Mouse (Mus musculus) intestine, embryonic 15.5 days (tissue): ENCODE measurements at regions not wholly inside any gene's neighbourhood (a gene's known extent, or its start where the extent isn't known, plus 50 kb on each side); places are given as distances from the start of the nearest gene placed in this dataset.

ENCODE experiments used
- ATAC-seq: fragments of 200-750 bp; cut with Nextera tagmentation; 2 replicates; pipeline ENCODE4 v1.8.0; 2017; ENCODE audit warnings: moderate TSS enrichment, moderate library complexity
- H3K27ac ChIP-seq: fragments of 300-500 bp; sonication (generic); 2 replicates; pipeline ENCODE4 v1.5.1; 2015; ENCODE audit warnings: mild to moderate bottlenecking, inconsistent platforms
- H3K27me3 ChIP-seq: fragments of 300-500 bp; sonication (generic); replicated peaks from 2 replicates; pipeline ENCODE4 v1.6.1; 2015; ENCODE audit warnings: inconsistent platforms
- H3K36me3 ChIP-seq: fragments of 300-500 bp; sonication (generic); 2 replicates; pipeline ENCODE4 v1.6.1; 2015; ENCODE audit warnings: inconsistent platforms
- H3K4me1 ChIP-seq: fragments of 300-500 bp; sonication (generic); replicated peaks from 2 replicates; pipeline ENCODE4 v1.6.1; 2015; ENCODE audit warnings: inconsistent platforms
- H3K4me2 ChIP-seq: fragments of 300-500 bp; sonication (generic); replicated peaks from 2 replicates; pipeline ENCODE4 v1.6.1; 2015; ENCODE audit warnings: mild to moderate bottlenecking, inconsistent platforms
- H3K4me3 ChIP-seq: fragments of 300-500 bp; sonication (generic); replicated peaks from 2 replicates; pipeline ENCODE4 v1.5.1; 2015; ENCODE audit warnings: inconsistent platforms
- H3K9ac ChIP-seq: fragments of 300-500 bp; sonication (generic); 2 replicates; pipeline ENCODE4 v1.6.1; 2015; ENCODE audit warnings: inconsistent platforms
- H3K9me3 ChIP-seq: fragments of 300-500 bp; sonication (generic); 2 replicates; pipeline ENCODE4 v1.6.1; 2016; ENCODE audit warnings: inconsistent platforms
- WGBS: fragments of 180-500 bp; shearing (Covaris S2); methylation state at CpG from one replicate; pipeline ENCODE4 v1.1.7; 2015; 5-methylcytosine and 5-hydroxymethylcytosine counted together

DNA sequence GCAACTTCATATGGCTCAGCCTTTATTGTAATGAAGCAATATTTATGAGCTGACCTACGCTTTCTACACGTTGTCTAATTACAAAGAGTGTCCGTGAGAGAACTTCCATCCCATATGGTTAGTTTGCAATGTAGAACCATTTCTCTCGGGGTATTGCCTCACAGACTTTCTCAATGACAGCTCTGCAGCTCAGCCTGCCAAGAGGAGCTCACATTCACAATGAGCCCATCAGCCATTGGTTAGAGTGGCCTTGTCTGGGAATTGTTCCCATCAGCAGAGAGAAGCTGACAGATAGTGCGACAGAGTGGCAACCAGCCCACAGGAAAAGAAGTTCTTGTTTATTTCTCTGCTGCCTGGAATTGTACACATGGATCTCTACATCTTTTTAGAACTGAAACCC, 409.7 kb downstream of the Zfp704 start:
- Histone ChIP-seq H3K36me3 (no peaks in the 10 kb centered on the region), H3K27ac (no peak overlapping the region), H3K27me3 (0 out of 2 replicates have a peak, but pooled peaks cover 3% of the 10 kb centered on the region), H3K4me2 (no peak overlapping the region), H3K9ac (no peak overlapping the region), H3K4me1 (no peaks in the 10 kb centered on the region), H3K9me3 (no peaks in the 10 kb centered on the region), H3K4me3 (no peak overlapping the region)
- no peak for ATAC-seq
- WGBS, result 71% methylated on average over 5 of the region's 5 CpGs

DNA sequence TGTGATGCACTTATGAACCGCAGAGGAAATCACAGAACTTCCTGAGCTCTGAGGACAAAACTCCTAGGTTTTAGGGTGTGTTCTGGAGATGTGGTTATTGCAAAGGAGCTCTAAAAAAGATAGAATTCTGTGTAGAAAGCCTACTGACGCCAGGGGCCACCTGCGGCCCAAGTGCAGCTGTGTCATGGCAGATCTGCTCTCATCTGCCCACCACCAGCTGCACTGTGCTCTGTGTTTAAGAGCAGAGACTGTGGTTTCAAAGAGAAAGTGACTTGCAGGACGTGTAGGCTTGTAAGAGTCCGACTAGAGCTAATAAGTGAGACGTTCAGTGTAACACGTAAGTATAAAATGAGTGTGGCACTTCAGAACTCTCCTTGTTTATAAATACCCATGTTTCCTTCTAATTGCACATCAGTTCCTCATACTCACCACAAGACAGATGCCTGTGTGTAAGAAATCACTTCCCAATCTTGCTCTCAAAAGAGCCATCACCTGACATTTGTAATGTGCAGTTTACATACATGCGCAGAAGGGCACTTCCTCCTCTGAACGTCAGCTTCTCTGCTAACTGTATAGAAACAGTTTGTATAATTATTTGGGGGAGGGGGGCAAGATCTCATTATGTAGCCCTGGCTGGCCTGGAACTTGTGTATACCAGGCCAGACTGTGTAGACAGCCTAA, 411.1 kb downstream of the Zfp704 start:
- Histone ChIP-seq H3K27me3 (0 out of 2 replicates have a peak, but pooled peaks cover 3% of the 10 kb centered on the region), H3K4me2 (no peak overlapping the region), H3K4me1 (no peaks in the 10 kb centered on the region), H3K9ac (no peak overlapping the region), H3K4me3 (no peak overlapping the region), H3K36me3 (no peaks in the 10 kb centered on the region), H3K9me3 (no peaks in the 10 kb centered on the region), H3K27ac (no peak overlapping the region)
- 75% methylated on average over 9 of the region's 9 CpGs for WGBS
- ATAC-seq, result no peak

DNA sequence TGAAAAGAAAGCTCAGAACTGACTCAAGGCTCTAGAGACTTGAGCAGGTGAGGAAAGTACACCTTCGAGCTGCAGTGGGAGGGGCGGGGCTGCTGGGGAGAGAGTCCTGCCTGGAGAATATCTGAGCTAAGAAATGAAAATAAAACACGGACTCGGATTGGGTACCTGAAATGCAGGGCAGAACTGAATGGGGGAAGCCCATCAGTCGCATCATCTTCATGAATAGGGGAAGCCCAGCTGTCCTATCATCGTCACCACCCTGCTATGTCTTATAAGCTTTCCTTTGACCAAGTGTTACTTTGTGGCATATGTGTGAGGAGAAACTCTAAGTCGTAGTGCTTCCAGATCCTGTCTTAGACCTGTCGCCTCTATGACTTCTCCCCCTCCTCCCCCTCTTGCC, 414.1 kb downstream of the Zfp704 start:
- Histone ChIP-seq H3K4me3 (no peak overlapping the region), H3K4me1 (no peaks in the 10 kb centered on the region), H3K9me3 (no peaks in the 10 kb centered on the region), H3K36me3 (no peaks in the 10 kb centered on the region), H3K27me3 (0 out of 2 replicates have a peak, but pooled peaks cover 3% of the 10 kb centered on the region), H3K27ac (no peak overlapping the region), H3K9ac (no peak overlapping the region), H3K4me2 (no peak overlapping the region)
- ATAC-seq, result no peak
- 74% methylated on average over 8 of the region's 8 CpGs for WGBS

DNA sequence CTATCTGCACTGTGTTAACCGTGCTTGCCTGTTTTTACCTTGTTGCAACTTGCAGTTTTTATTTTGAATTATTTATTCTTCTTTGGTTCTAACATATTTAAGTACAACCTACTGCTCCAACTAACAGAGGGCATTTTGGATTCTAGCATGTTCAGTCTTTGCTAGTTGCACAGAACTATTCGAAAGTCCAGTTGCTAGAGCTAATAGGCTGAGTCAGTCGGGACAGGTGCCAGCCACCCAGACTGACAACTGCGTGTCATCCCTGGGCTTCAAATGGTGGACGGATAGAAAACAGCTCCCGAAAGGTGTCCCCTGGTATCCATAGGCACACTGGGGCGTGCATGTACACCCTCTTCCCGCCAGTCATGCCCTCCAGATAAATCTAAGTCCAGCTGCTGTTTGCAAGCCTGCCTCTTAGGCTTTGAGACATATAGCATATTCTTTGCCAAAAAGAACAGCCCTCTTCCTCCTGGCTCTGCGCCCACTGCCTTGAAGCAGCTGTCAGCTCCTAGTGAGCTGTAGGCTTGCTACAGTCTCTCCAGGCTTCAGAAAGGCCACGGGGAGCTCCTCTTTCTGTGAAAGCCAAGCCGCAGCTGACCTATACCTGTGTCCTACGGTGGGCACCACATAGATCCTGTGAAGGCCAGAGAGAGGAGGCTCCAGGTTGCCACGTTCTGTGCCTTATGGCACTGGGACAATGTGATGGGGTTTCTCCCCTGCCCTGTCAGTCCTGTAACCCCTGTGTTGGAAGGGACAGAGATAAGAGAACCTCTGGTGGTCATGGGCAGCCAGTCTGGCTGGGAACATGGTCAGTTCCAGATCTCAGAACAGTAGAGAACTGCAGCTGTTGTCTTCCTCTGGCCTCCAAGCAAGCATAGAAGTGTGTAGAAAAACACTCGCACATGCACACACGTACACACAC, 420.3 kb downstream of the Zfp704 start:
- no peak overlapping the region for H3K4me3 ChIP-seq
- H3K27ac ChIP-seq, result no peak overlapping the region
- 0 out of 2 replicates have a peak, but pooled peaks have one; percentile 13 for ATAC-seq
- no peak overlapping the region for H3K4me2 ChIP-seq
- H3K27me3 ChIP-seq, result no peaks in the 10 kb centered on the region; the same call in 1 of the 2 replicates
- H3K36me3 ChIP-seq, result no peaks in the 10 kb centered on the region
- WGBS, result 74% methylated on average over 15 of the region's 15 CpGs
- peaks cover 3% of the 10 kb centered on the region for H3K4me1 ChIP-seq
- H3K9me3 ChIP-seq, result no peaks in the 10 kb centered on the region
- H3K9ac ChIP-seq, result no peak overlapping the region

DNA sequence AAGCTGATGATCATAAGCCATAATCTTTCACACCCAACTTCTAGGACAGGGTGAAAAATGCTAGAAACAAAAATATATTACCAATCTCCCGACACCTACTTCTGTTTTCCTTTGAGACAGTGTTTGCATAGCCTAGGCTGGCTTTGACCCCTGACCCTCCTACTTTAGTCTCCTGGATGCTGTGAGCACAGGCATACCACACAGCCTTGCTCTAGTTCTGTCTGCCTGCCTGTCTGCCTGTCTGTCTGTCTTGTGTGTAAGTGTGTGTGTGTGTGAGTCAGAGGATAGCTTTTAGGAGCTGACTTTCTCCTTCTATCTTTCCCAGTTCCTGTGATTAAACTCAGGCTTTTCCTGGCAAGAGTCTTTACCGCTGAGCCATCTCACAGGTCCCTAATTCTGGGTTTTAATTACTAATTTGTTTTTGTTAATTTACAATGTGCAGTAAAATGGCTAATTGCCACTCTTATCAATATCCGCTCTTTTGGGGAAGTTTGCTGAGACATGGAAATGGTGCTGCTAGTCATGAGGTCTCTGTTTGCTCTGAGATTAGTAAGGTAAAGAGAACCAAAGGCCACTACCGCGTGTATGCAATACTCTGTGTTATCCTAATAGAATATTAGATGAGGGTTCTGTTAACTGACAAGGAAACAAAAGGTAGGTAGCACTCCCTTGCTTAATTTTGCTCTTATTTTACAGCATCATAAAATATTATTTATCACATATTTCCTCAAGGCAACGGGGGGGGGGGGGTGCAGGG, 423.3 kb downstream of the Zfp704 start:
- no peak overlapping the region for H3K27ac ChIP-seq
- H3K9ac ChIP-seq, result no peak overlapping the region
- peaks cover 3% of the 10 kb centered on the region; the same call in 1 of the 2 replicates for H3K27me3 ChIP-seq
- H3K9me3 ChIP-seq, result no peaks in the 10 kb centered on the region
- H3K4me3 ChIP-seq, result no peak overlapping the region
- WGBS, result 52% methylated on average over 6 of the region's 6 CpGs
- no peak overlapping the region for H3K4me2 ChIP-seq
- H3K4me1 ChIP-seq, result peaks cover 3% of the 10 kb centered on the region
- ATAC-seq, result peak; percentile 94
- H3K36me3 ChIP-seq, result no peaks in the 10 kb centered on the region

DNA sequence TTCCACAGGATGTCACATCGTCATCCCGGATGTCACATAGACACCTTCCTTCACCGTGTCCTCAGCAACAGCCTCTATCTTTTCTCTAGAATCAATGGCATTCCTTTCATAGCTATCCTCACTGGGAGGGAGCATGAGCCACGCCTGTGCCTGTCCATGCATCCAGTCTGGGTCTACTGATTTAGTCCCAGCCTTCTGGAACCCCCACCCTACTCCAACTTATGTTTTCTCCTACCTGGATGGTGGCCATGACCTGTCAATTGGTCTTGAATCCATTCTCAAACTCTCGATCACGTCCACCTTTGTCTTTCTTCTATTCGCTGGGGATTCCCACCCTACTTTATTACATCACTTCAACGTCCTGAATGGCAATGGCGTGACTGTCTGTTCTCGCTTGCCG, 428.3 kb downstream of the Zfp704 start:
- H3K9ac ChIP-seq, result no peak overlapping the region
- 0 out of 2 replicates have a peak, but pooled peaks cover 3% of the 10 kb centered on the region for H3K27me3 ChIP-seq
- no peaks in the 10 kb centered on the region for H3K36me3 ChIP-seq
- H3K4me3 ChIP-seq, result no peak overlapping the region
- H3K9me3 ChIP-seq, result no peaks in the 10 kb centered on the region
- 82% methylated on average over 11 of the region's 11 CpGs for WGBS
- H3K4me2 ChIP-seq, result no peak overlapping the region
- no peaks in the 10 kb centered on the region for H3K4me1 ChIP-seq
- ATAC-seq, result no peak
- H3K27ac ChIP-seq, result no peak overlapping the region

DNA sequence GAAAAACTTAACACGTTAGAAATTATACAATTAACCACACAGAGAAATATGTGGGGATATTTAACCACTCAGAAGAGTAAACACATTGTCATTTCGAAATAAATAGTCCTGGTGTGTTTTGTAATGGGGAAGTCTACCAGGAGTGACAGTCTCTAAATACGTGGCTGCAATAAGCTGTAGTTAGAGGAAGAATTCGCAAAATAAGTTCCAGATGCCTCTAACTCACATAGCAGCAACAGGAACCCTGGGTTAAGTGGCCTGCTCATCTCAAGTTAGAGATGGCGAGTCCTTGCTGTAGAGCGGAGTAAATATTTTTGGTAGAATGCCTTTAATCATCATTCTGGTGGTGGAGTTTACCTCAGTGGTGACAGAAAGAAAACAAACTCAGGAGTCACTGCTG, 430.2 kb downstream of the Zfp704 start:
- no peaks in the 10 kb centered on the region for H3K9me3 ChIP-seq
- no peaks in the 10 kb centered on the region for H3K36me3 ChIP-seq
- no peaks in the 10 kb centered on the region for H3K4me1 ChIP-seq
- 62% methylated on average over 6 of the region's 6 CpGs for WGBS
- no peak overlapping the region for H3K4me2 ChIP-seq
- no peak overlapping the region for H3K4me3 ChIP-seq
- H3K9ac ChIP-seq, result no peak overlapping the region
- H3K27ac ChIP-seq, result no peak overlapping the region
- H3K27me3 ChIP-seq, result 0 out of 2 replicates have a peak, but pooled peaks cover 3% of the 10 kb centered on the region
- ATAC-seq, result no peak

DNA sequence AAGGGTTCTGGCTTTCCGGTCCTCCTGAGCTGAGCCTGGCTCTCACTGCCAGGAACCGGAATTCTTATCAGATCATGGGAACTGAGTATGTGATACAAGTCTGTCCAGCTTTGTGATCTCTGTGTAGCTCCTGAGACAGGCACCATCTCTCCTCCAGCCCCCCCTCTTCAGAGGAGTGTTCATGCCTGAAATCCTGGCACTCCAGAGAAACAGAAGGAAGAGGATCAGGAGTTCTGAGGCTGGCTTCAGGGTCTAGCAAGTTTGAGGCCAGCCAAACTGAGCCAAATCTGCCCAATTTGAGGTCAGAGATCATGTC, 435.4 kb downstream of the Zfp704 start:
- H3K27me3 ChIP-seq, result no peaks in the 10 kb centered on the region
- no peak overlapping the region for H3K4me3 ChIP-seq
- no peak overlapping the region for H3K9ac ChIP-seq
- peaks cover 9% of the 10 kb centered on the region; the same call in 1 of the 2 replicates for H3K4me1 ChIP-seq
- 0 out of 2 replicates have a peak, but pooled peaks have one; percentile 8 for ATAC-seq
- no peak overlapping the region for H3K27ac ChIP-seq
- no peaks in the 10 kb centered on the region for H3K36me3 ChIP-seq
- WGBS, result 59% methylated on average over 2 of the region's 2 CpGs
- no peaks in the 10 kb centered on the region for H3K9me3 ChIP-seq
- peak overlapping the region; percentile 11; the same call in 1 of the 2 replicates for H3K4me2 ChIP-seq

DNA sequence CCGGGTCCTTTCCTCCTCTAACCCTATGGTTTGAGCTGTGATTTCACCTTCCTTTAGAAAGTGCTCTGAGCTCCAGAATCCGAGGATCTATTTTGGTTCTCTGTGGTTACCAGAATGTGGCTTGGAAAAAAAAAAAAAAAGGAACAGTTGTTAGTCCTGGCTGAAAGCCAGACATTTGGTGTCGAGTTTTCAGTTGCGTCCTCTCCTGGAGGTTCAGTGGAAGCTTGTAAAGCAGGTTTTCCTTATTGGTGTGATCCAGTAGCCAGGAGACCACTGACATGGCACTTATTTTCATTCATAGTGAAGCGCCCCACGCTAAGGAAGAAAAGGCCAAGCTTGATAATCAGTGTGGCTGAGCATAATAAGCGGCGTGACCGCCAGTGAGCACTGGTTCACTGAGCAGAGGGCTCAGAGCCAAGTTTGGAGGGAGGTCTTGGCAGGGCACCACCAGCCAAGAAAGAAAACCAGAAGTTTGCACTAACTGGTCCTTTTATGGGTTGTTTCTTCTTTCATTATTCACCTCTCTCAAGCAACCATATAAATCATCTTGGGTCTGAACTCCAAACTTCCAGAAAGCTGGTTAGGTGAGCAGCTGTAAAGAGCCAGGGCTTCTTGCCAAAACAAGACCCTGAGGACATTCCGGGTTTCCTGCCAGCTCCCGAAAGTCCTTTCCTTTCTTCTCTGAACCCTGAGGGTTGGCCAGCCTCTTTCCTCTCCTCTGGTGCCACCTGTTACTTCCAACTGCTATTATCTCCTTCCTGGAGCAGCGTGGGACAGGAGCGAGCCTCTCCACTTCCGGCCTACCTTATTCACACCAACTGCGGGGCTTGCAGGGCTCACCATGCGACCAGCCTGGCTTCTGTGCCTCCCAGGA, 436.0 kb downstream of the Zfp704 start:
- Histone ChIP-seq H3K9me3 (no peaks in the 10 kb centered on the region), H3K27ac (0 out of 2 replicates have a peak overlapping the region, but pooled peaks have one; percentile 15), H3K36me3 (no peaks in the 10 kb centered on the region), H3K27me3 (no peaks in the 10 kb centered on the region), H3K4me3 (no peak overlapping the region), H3K4me1 (peaks cover 9% of the 10 kb centered on the region; the same call in 1 of the 2 replicates), H3K9ac (no peak overlapping the region), H3K4me2 (peak overlapping the region; percentile 11; the same call in 1 of the 2 replicates)
- ATAC-seq, result peak; percentile 65
- 47% methylated on average over 16 of the region's 16 CpGs for WGBS

DNA sequence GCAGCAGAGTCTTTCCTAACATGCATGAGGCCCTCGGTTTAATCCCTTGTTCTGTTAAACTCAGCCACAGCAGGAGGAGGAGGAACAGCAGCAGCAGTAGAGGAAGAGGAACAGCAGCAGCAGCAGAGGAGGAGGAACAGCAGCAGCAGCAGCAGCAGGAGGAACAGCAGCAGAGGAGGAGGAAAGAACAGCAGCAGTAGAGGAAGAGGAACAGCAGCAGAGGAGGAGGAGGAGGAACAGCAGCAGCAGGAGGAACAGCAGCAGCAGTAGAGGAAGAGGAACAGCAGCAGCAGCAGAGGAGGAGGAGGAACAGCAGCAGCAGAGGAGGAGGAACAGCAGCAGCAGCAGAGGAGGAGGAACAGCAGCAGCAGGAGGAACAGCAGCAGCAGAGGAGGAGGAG, 437.9 kb downstream of the Zfp704 start:
- no peak for ATAC-seq
- H3K4me1 ChIP-seq, result peaks cover 9% of the 10 kb centered on the region; the same call in 1 of the 2 replicates
- H3K36me3 ChIP-seq, result no peaks in the 10 kb centered on the region
- H3K4me2 ChIP-seq, result no peak overlapping the region
- no peak overlapping the region for H3K9ac ChIP-seq
- H3K9me3 ChIP-seq, result no peaks in the 10 kb centered on the region
- 25% methylated on average over 1 of the region's 1 CpGs for WGBS
- H3K4me3 ChIP-seq, result no peak overlapping the region
- H3K27ac ChIP-seq, result no peak overlapping the region
- no peaks in the 10 kb centered on the region for H3K27me3 ChIP-seq

DNA sequence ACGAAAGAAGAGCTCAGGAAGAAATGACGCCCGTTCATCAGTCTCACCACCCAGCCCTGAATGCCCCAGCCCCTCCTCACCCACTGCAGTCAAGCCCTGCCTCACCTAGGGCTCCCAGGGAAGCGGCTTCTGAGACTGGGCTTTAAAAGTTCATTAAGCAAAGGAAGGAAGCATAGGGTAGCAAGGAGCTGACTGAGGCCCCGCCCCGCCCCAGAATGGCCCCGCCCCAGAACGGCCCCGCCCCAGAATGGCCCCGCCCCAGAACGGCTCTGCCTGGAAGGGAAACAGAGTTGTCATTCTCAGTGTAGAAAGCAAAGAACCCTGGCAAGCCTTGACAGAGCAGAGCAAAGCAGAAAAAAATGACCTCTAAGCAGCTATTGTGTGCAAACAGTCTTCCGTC, 440.9 kb downstream of the Zfp704 start:
- no peaks in the 10 kb centered on the region for H3K27me3 ChIP-seq
- H3K4me3 ChIP-seq, result no peak overlapping the region
- no peaks in the 10 kb centered on the region for H3K9me3 ChIP-seq
- ATAC-seq, result peak; percentile 61; the same call in 1 of the 2 replicates
- peaks cover 4% of the 10 kb centered on the region; the same call in 1 of the 2 replicates for H3K4me1 ChIP-seq
- H3K36me3 ChIP-seq, result no peaks in the 10 kb centered on the region
- no peak overlapping the region for H3K4me2 ChIP-seq
- no peak overlapping the region for H3K9ac ChIP-seq
- H3K27ac ChIP-seq, result no peak overlapping the region
- WGBS, result 58% methylated on average over 12 of the region's 12 CpGs
